Mouse (Mus musculus): ENCODE results near the gene Ctsh.

GRCm38 (mm10) chr9:90040916-90041315 lies 13.0 kb upstream of the Ctsh start:
- TF ChIP-seq CTCF (conservative IDR thresholded peaks at IDR 0.05; ENCODE audit: low read length) (no peak), POU5F1 (IDR thresholded peaks at IDR 0.05; ENCODE audit: borderline replicate concordance, low read length) (no peak), NANOG (IDR thresholded peaks at IDR 0.05; ENCODE audit: borderline replicate concordance, low read length) (no peak)
